Mouse (Mus musculus): ENCODE data around the gene Macrod2. TPM values are rescaled to one million over a fixed set of nuclear protein-coding genes. Genes with fewer than 3 reads are reported as not detected.

Macrod2 gene
- polyA plus RNA-seq, 1 experiment = 20.2 TPM

DNA sequence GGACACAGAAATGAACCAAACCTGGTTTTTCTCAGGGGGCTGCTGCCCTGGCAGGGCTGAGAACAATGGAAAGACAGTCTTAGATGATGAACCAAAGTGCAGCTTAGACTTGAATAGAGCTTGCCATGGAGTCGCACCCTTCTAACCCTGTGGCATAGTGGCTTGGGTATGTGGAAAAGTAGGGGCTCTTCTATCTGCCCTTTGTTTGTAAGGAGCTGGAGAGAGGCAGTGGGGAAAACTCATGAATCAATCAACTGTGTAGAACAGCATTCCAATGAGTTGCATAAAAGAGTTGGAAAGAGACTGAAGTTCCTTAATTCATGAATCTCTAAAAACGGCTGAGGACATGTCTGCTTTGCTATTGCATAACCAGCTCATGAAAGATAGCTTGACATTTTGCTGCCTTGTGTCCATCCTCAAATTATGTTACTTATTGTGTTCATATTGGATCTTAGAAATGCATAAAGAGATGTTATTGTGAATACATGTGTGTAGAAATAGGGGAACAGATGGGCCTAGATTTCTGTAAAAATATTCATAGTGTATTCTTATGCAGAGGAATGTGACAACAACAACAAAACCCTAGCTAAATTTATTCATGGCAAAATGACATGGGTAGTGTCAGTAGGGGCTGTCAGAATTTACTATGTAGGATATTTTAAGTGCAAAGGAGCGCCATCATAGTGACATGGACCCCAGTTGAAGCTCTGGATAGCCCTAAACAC lies 197.6 kb downstream of the Macrod2 start:
- no peak for DNase-seq
- Histone ChIP-seq H3K27ac (ENCODE audit: insufficient read depth, low read length) (no peak overlapping the region), H3K4me3 (replicated peaks; ENCODE audit: insufficient read depth, low read depth, low read length) (no peak overlapping the region), H3K27me3 (ENCODE audit: control insufficient read depth, insufficient read depth, low read length) (no peaks in the 10 kb centered on the region), H3K4me1 (ENCODE audit: control insufficient read depth, insufficient read depth, low read length) (no peaks in the 10 kb centered on the region)
- 67% methylated on average over 3 of the region's 3 CpGs for WGBS
- TF ChIP-seq CTCF (IDR thresholded peaks at IDR 0.05; ENCODE audit: borderline replicate concordance, insufficient read depth, low read depth, low read length) (no peak), POLR2A (IDR thresholded peaks at IDR 0.05; ENCODE audit: borderline replicate concordance, insufficient read depth, low read length) (no peak)

GRCm38 (mm10) chr2:140596906-140597305 lies 201.8 kb downstream of the Macrod2 start:
- WGBS = 94% methylated on average over 2 of the region's 2 CpGs
- no peak for DNase-seq
- Histone ChIP-seq H3K27ac (ENCODE audit: insufficient read depth, low read length) (no peak overlapping the region), H3K4me3 (replicated peaks; ENCODE audit: insufficient read depth, low read depth, low read length) (no peak overlapping the region), H3K27me3 (ENCODE audit: control insufficient read depth, insufficient read depth, low read length) (no peaks in the 10 kb centered on the region), H3K4me1 (ENCODE audit: control insufficient read depth, insufficient read depth, low read length) (no peaks in the 10 kb centered on the region)
- TF ChIP-seq CTCF (IDR thresholded peaks at IDR 0.05; ENCODE audit: borderline replicate concordance, insufficient read depth, low read depth, low read length) (no peak), POLR2A (IDR thresholded peaks at IDR 0.05; ENCODE audit: borderline replicate concordance, insufficient read depth, low read length) (no peak)

GRCm38 (mm10) chr2:140615451-140615850 lies 220.3 kb downstream of the Macrod2 start:
- TF ChIP-seq CTCF (IDR thresholded peaks at IDR 0.05; ENCODE audit: borderline replicate concordance, insufficient read depth, low read depth, low read length) = no peak
- no peak overlapping the region for H3K4me3 ChIP-seq (replicated peaks; ENCODE audit: insufficient read depth, low read depth, low read length)
- WGBS = over 99% methylated on average over 2 of the region's 2 CpGs
- H3K27me3 ChIP-seq (ENCODE audit: control insufficient read depth, insufficient read depth, low read length) = no peaks in the 10 kb centered on the region
- DNase-seq = no peak
- no peak overlapping the region for H3K27ac ChIP-seq (ENCODE audit: insufficient read depth, low read length)
- no peaks in the 10 kb centered on the region for H3K4me1 ChIP-seq (ENCODE audit: control insufficient read depth, insufficient read depth, low read length)

DNA sequence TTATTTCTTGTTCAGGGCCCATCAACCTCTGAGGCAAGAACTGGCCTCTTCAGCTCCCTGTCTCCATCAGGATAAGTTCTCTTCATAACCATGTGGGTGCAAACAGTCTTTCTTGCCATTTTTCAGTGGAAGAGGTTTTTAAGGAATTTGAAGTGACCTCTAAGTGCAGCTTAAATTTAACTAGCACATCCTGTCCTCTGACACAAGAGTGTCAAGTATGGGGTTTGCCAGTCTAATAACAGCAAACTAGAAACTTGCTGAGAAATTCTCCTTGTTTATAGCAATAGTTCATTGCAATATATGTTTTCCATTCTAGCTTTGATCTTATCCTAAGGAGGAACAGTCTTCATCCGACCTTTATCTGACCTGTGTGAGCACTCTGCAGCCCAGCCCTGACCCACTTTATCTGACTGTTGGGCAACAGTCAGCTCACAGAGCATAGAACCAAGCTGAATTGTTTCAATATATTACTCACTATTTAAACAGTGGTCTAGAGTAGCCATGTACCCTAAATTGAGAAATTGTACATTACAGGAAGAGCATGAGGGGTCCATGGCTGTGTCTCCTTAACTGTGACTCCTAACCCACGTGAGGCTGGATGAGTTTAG lies 226.7 kb downstream of the Macrod2 start:
- 86% methylated on average over 2 of the region's 2 CpGs for WGBS
- no peak for DNase-seq
- Histone ChIP-seq H3K27me3 (ENCODE audit: control insufficient read depth, insufficient read depth, low read length) (no peaks in the 10 kb centered on the region), H3K4me1 (ENCODE audit: control insufficient read depth, insufficient read depth, low read length) (no peaks in the 10 kb centered on the region), H3K27ac (ENCODE audit: insufficient read depth, low read length) (no peak overlapping the region), H3K4me3 (replicated peaks; ENCODE audit: insufficient read depth, low read depth, low read length) (no peak overlapping the region)
- no peak for TF ChIP-seq POLR2A (IDR thresholded peaks at IDR 0.05; ENCODE audit: borderline replicate concordance, insufficient read depth, low read length)
- TF ChIP-seq CTCF (IDR thresholded peaks at IDR 0.05; ENCODE audit: borderline replicate concordance, insufficient read depth, low read depth, low read length) = no peak

DNA sequence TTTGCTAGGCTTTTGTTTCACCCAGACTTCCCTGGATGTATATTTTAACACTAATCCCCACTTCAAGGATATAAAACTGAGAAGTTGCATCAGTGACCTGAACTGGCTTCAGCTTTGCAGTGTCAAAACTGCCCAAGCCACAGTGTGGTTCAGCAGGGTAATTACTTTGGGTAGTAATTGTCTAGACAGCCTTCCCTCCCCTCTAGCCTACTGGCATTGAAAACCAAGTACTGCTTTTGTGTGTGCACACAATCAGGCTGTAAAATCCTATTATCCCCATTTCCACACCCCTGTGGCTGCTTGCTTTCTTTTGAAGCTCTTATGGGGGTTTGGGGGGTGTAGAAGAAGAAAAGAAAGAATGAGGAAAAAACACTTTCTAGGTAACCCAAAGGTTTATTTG lies 258.4 kb downstream of the Macrod2 start:
- TF ChIP-seq POLR2A (IDR thresholded peaks at IDR 0.05; ENCODE audit: borderline replicate concordance, insufficient read depth, low read length) (no peak), CTCF (IDR thresholded peaks at IDR 0.05; ENCODE audit: borderline replicate concordance, insufficient read depth, low read depth, low read length) (no peak)
- Histone ChIP-seq H3K4me3 (replicated peaks; ENCODE audit: insufficient read depth, low read depth, low read length) (no peak overlapping the region), H3K27me3 (ENCODE audit: control insufficient read depth, insufficient read depth, low read length) (no peaks in the 10 kb centered on the region), H3K27ac (ENCODE audit: insufficient read depth, low read length) (no peak overlapping the region), H3K4me1 (ENCODE audit: control insufficient read depth, insufficient read depth, low read length) (no peaks in the 10 kb centered on the region)
- no peak for DNase-seq

GRCm38 (mm10) chr2:140653978-140654377 lies 258.9 kb downstream of the Macrod2 start:
- TF ChIP-seq CTCF (IDR thresholded peaks at IDR 0.05; ENCODE audit: borderline replicate concordance, insufficient read depth, low read depth, low read length) (no peak), POLR2A (IDR thresholded peaks at IDR 0.05; ENCODE audit: borderline replicate concordance, insufficient read depth, low read length) (no peak)
- H3K4me3 ChIP-seq (replicated peaks; ENCODE audit: insufficient read depth, low read depth, low read length) = no peak overlapping the region
- no peaks in the 10 kb centered on the region for H3K4me1 ChIP-seq (ENCODE audit: control insufficient read depth, insufficient read depth, low read length)
- H3K27ac ChIP-seq (ENCODE audit: insufficient read depth, low read length) = no peak overlapping the region
- DNase-seq = no peak
- H3K27me3 ChIP-seq (ENCODE audit: control insufficient read depth, insufficient read depth, low read length) = no peaks in the 10 kb centered on the region
- WGBS = 59% methylated on average over 2 of the region's 2 CpGs

DNA sequence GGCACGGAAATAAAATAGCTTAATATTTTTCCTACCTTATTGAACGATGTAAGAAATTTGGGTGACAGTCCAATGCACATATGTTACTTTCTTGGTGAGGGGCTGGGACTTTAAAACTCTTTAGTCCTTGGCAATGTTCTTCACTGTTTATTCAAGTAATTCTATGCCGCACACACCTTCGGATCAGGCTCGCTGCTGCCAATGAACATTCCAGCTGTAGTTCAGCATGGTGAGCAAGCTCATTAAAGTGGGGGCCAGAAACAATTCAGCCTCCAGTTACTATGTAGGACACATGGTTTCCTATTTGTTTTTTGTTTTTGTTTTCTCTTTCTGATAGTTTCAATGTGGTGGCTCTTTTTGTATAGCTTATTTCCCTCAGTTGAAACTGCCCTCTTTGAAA lies 267.6 kb downstream of the Macrod2 start:
- no peak overlapping the region for H3K27ac ChIP-seq (ENCODE audit: insufficient read depth, low read length)
- no peak for DNase-seq
- no peak for TF ChIP-seq CTCF (IDR thresholded peaks at IDR 0.05; ENCODE audit: borderline replicate concordance, insufficient read depth, low read depth, low read length)
- TF ChIP-seq POLR2A (IDR thresholded peaks at IDR 0.05; ENCODE audit: borderline replicate concordance, insufficient read depth, low read length) = no peak
- H3K4me1 ChIP-seq (ENCODE audit: control insufficient read depth, insufficient read depth, low read length) = peaks cover 11% of the 10 kb centered on the region
- no peak overlapping the region for H3K4me3 ChIP-seq (replicated peaks; ENCODE audit: insufficient read depth, low read depth, low read length)
- no peaks in the 10 kb centered on the region for H3K27me3 ChIP-seq (ENCODE audit: control insufficient read depth, insufficient read depth, low read length)
- 70% methylated on average over 5 of the region's 5 CpGs for WGBS

- TF ChIP-seq POLR2A (IDR thresholded peaks at IDR 0.05; ENCODE audit: borderline replicate concordance, insufficient read depth, low read length) (no peak), CTCF (IDR thresholded peaks at IDR 0.05; ENCODE audit: borderline replicate concordance, insufficient read depth, low read depth, low read length) (no peak)
- Histone ChIP-seq H3K4me3 (replicated peaks; ENCODE audit: insufficient read depth, low read depth, low read length) (no peak overlapping the region), H3K27me3 (ENCODE audit: control insufficient read depth, insufficient read depth, low read length) (no peaks in the 10 kb centered on the region), H3K27ac (ENCODE audit: insufficient read depth, low read length) (no peak overlapping the region), H3K4me1 (ENCODE audit: control insufficient read depth, insufficient read depth, low read length) (peaks cover 11% of the 10 kb centered on the region)
- DNase-seq = peak in 1 of 2 experiments; percentile 62
- 40% methylated on average over 4 of the region's 4 CpGs for WGBS
These were observed 269.3 kb downstream of the Macrod2 start for GRCm38 (mm10) chr2:140664381-140664780.

All from cerebellum, adult 2 months (tissue).